Comparison of ENCODE assay signal across 8 mouse cellular contexts in the genomic region with DNA sequence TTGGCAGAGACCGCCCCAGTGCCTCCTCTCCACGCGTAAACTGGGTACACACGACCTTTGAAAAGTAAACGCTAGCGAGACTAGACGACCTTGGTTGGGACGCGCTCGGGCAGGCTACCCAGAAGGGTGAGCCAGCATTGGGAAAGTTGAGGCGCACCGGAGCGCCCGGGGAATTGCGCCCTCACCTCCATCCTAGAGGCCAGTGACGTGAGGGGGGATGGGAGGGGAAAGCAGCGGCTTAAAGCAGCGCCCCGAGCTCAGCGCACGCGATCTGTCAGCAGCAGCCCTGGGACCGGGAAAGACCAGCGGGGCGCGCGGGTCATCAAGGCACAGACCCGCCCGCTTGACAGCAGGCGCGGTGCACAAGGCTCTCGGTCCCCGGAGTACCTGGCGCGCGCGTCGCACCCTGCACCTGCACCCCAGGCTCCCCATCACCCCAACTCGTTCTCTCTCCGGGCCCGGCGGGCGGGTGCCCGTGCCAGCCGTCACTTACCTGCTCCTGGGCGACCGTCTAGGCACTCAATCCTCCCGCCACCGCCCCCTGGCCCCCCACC. TPM values are rescaled to one million over a fixed set of nuclear protein-coding genes. Genes with fewer than 3 reads are reported as not detected.
DNase-seq lines count a peak whose midpoint lies in the region; ATAC-seq and TF ChIP-seq lines count a peak whose summit lies in the region.

No protein-coding gene starts in this region.

- H3K4me1 ChIP-seq in forebrain, embryonic 13.5 days: peaks cover 21% of the 10 kb centered on the region
- H3K4me1 ChIP-seq in hindbrain, embryonic 14.5 days (replicated peaks; ENCODE audit: control insufficient read depth, insufficient read depth, low read length): peaks cover 19% of the 10 kb centered on the region; the same call in 1 of the 2 replicates
- H3K4me1 ChIP-seq in midbrain, embryonic 15.5 days: peaks cover 16% of the 10 kb centered on the region

- H3K27me3 ChIP-seq in forebrain, embryonic 13.5 days: 0 out of 2 replicates have a peak, but pooled peaks cover 5% of the 10 kb centered on the region
- H3K27me3 ChIP-seq in hindbrain, embryonic 14.5 days (ENCODE audit: control insufficient read depth, insufficient read depth, low read length): no peaks in the 10 kb centered on the region
- no peaks in the 10 kb centered on the region for H3K27me3 ChIP-seq in midbrain, embryonic 15.5 days (replicated peaks)

- 1% methylated on average over 42 of the region's 49 CpGs for WGBS in forebrain, embryonic 13.5 days
- WGBS in hindbrain, embryonic 14.5 days: under 1% methylated on average over 36 of the region's 49 CpGs
- under 1% methylated on average over 43 of the region's 49 CpGs for WGBS in midbrain, embryonic 15.5 days

- H3K27ac ChIP-seq in left cerebral cortex, adult 2 months: peak overlapping the region; percentile 73
- peak overlapping the region; percentile 78 for H3K27ac ChIP-seq in forebrain, embryonic 13.5 days
- H3K27ac ChIP-seq in hindbrain, embryonic 14.5 days: peak overlapping the region; percentile 92
- peak overlapping the region; percentile 93 for H3K27ac ChIP-seq in midbrain, embryonic 15.5 days

- H3K4me2 ChIP-seq in forebrain, embryonic 13.5 days: peak overlapping the region; percentile 95
- peak overlapping the region; percentile 99 for H3K4me2 ChIP-seq in hindbrain, embryonic 14.5 days (replicated peaks)
- peak overlapping the region; percentile 99 for H3K4me2 ChIP-seq in midbrain, embryonic 15.5 days

- TF ChIP-seq CTCF in left cerebral cortex, adult 2 months (IDR thresholded peaks at IDR 0.05): no peak

- intact Hi-C loops in left cerebral cortex, adult 2 months (cut with DNase I): loop anchor here (5.0 kb wide), 2 partner anchors 93 to 108 kb away; a partner anchor contains a TSS

- ATAC-seq in forebrain, embryonic 13.5 days: peak; percentile 61
- ATAC-seq in hindbrain, embryonic 14.5 days (ENCODE audit: low FRiP score): no peak; the same call in 1 of the 2 replicates
- ATAC-seq in midbrain, embryonic 15.5 days (replicated peaks): peak; percentile 70

- no peaks in the 10 kb centered on the region for H3K36me3 ChIP-seq in forebrain, embryonic 13.5 days (ENCODE audit: poor library complexity, severe bottlenecking)
- H3K36me3 ChIP-seq in hindbrain, embryonic 14.5 days (replicated peaks; ENCODE audit: control insufficient read depth, insufficient read depth): no peaks in the 10 kb centered on the region
- no peaks in the 10 kb centered on the region for H3K36me3 ChIP-seq in midbrain, embryonic 15.5 days (replicated peaks)

- no peaks in the 10 kb centered on the region for H3K9me3 ChIP-seq in forebrain, embryonic 13.5 days (replicated peaks)
- no peaks in the 10 kb centered on the region for H3K9me3 ChIP-seq in hindbrain, embryonic 14.5 days (ENCODE audit: control insufficient read depth, low read length)
- H3K9me3 ChIP-seq in midbrain, embryonic 15.5 days: no peaks in the 10 kb centered on the region

- peak in 1 of 2 experiments; percentile 49 for DNase-seq in left cerebral cortex, adult 2 months (ENCODE audit: extremely low spot score in 1 of 2, low spot score in 2 of 2)
- no peak for DNase-seq in left cerebral cortex, adult 8-10 months (ENCODE audit: low spot score in 2 of 2)
- peak; percentile 85 for DNase-seq in adrenal gland, adult 2 months
- DNase-seq in hindbrain, embryonic 14.5 days (ENCODE audit: low spot score): peak; percentile 45
- DNase-seq in liver: peak; percentile 53
- DNase-seq in thymus, postnatal 10 days (ENCODE audit: low spot score in 2 of 2): no peak

- peak overlapping the region; percentile 80 for H3K9ac ChIP-seq in forebrain, embryonic 13.5 days
- H3K9ac ChIP-seq in hindbrain, embryonic 14.5 days: peak overlapping the region; percentile 83
- peak overlapping the region; percentile 72 for H3K9ac ChIP-seq in midbrain, embryonic 15.5 days

- H3K4me3 ChIP-seq in left cerebral cortex, adult 2 months: peak overlapping the region; percentile 95
- H3K4me3 ChIP-seq in forebrain, embryonic 13.5 days: peak overlapping the region; percentile 75
- H3K4me3 ChIP-seq in hindbrain, embryonic 14.5 days (replicated peaks; ENCODE audit: low read length): peak overlapping the region; percentile 87
- peak overlapping the region; percentile 69 for H3K4me3 ChIP-seq in midbrain, embryonic 15.5 days

RNA-seq across cellular contexts. Expression of a gene that starts 0.4 kb away (rescaled TPM):
- total RNA-seq in left cerebral cortex, adult 2 months (2021): 10 to 100 TPM; 39.8 to 40.1 TPM
- 10 to 100 TPM; 41.6 to 46.5 (median 43.0) TPM for total RNA-seq in left cerebral cortex, adult 8-10 months (2022)
- 100 to 1,000 TPM in 1 of 2 experiments, 10 to 100 TPM in 1; 95.0 to 144 TPM for total RNA-seq in adrenal gland, adult 2 months (2021)
- 54.2 and 59.5 TPM in 2 replicates for polyA plus RNA-seq in adrenal gland, adult 2 months (2012; rRNA removed)
- 21.8 and 26.4 TPM in 2 replicates for polyA plus RNA-seq in forebrain, embryonic 13.5 days (2015; fragmentation: Nextera tagmentation; extraction: Ambion mirVana)
- polyA plus RNA-seq in hindbrain, embryonic 14.5 days (2014; fragmentation: Nextera tagmentation; extraction: Ambion mirVana): 26.0 and 26.6 TPM in 2 replicates
- polyA plus RNA-seq in midbrain, embryonic 15.5 days (2015; fragmentation: Nextera tagmentation; extraction: Ambion mirVana): 34.9 and 35.4 TPM in 2 replicates

Comparison
In these comparisons a context has a peak if more than half of its experiments do, and no peak if none do; other contexts are left out.
1. DNase-seq: peak in adrenal gland, adult 2 months (single experiment), hindbrain, embryonic 14.5 days (single experiment) and liver (single experiment); none in left cerebral cortex, adult 8-10 months (0 of 2) and thymus, postnatal 10 days (0 of 2).
2. Peak in every context shown above with its lines, with median percentiles within 50 percentile points of each other: H3K27ac ChIP-seq, H3K4me3 ChIP-seq, H3K4me2 ChIP-seq and H3K9ac ChIP-seq.